Mouse (Mus musculus) lung, embryonic 15.5 days (tissue): ENCODE data around the gene Myo18b. TPM values are rescaled to one million over a fixed set of nuclear protein-coding genes. Genes with fewer than 3 reads are reported as not detected.
A peak's percentile ranks its signal among the peaks of the same experiment; 100 is the strongest.

Experiments used
- ATAC-seq: fragments of 200-750 bp; cut with Nextera tagmentation; 2 replicates; pipeline ENCODE4 v1.8.0; 2017; ENCODE audit warnings: moderate number of reproducible peaks, borderline replicate concordance; ENCODE audit not compliant: low FRiP score, low TSS enrichment; ENCODE audit errors: extremely low read depth
- H3K27ac ChIP-seq: fragments of 300-500 bp; sonication (generic); 2 replicates; pipeline ENCODE4 v1.5.1; 2015; ENCODE audit warnings: moderate library complexity, mild to moderate bottlenecking, inconsistent platforms
- H3K27me3 ChIP-seq: fragments of 300-500 bp; sonication (generic); 2 replicates; pipeline ENCODE4 v1.6.1; 2015; ENCODE audit warnings: inconsistent platforms
- H3K36me3 ChIP-seq: fragments of 300-500 bp; sonication (generic); 2 replicates; pipeline ENCODE4 v1.6.1; 2015; ENCODE audit warnings: inconsistent platforms
- H3K4me1 ChIP-seq: fragments of 300-500 bp; sonication (generic); 2 replicates; pipeline ENCODE4 v1.6.1; 2015; ENCODE audit warnings: inconsistent platforms
- H3K4me2 ChIP-seq: fragments of 300-500 bp; sonication (generic); 2 replicates; pipeline ENCODE4 v1.6.1; 2015; ENCODE audit warnings: inconsistent platforms, mild to moderate bottlenecking, moderate library complexity
- H3K4me3 ChIP-seq: fragments of 300-500 bp; sonication (generic); 2 replicates; pipeline ENCODE4 v1.5.1; 2015; ENCODE audit warnings: mild to moderate bottlenecking, inconsistent platforms
- H3K9ac ChIP-seq: fragments of 300-500 bp; sonication (generic); 2 replicates; pipeline ENCODE4 v1.6.1; 2015; ENCODE audit warnings: inconsistent platforms
- H3K9me3 ChIP-seq: fragments of 300-500 bp; sonication (generic); 2 replicates; pipeline ENCODE4 v1.6.1; 2016; ENCODE audit warnings: inconsistent platforms
- WGBS: fragments of 180-500 bp; shearing (Covaris S2); methylation state at CpG from one replicate; pipeline ENCODE4 v1.1.7; 2015; 5-methylcytosine and 5-hydroxymethylcytosine counted together
- polyA plus RNA-seq: library from polyadenylated mRNA; unstranded; fragments of >200 nt; fragmentation: Nextera tagmentation; extraction: Ambion mirVana; gene quantifications from 2 replicates; pipeline ENCODE4 v1.2.1, GENCODE M21; 2015

Gene Myo18b
- polyA plus RNA-seq, 1 experiment from 2014 or later: 1.3 TPM

DNA sequence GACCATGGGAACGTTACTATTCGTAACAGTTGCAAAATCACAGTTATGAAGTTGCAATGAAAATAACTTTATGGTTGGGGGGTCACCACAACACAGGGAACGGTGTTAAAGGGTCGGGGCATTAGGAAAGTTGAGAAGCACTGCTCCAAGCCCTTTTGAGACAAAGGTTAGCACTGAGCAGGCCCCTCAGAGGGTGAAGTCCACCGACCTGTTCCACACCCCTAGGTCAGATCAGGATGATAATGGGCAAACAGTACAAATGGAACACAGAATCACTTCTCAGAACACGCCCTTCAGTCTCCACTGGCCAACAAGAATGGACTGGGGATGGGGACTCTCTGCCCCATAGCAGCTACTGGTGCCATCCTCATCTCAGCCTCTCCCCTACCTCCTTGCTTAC, 23.2 kb downstream of the Myo18b start:
- H3K9me3 ChIP-seq: no peaks in the 10 kb centered on the region
- no peak for ATAC-seq
- no peaks in the 10 kb centered on the region; the same call in 1 of the 2 replicates for H3K27me3 ChIP-seq
- H3K4me1 ChIP-seq: no peaks in the 10 kb centered on the region
- H3K4me3 ChIP-seq: no peak overlapping the region
- H3K9ac ChIP-seq: no peak overlapping the region
- no peaks in the 10 kb centered on the region for H3K36me3 ChIP-seq
- WGBS: 61% methylated on average over 6 of the region's 6 CpGs
- no peak overlapping the region for H3K27ac ChIP-seq
- H3K4me2 ChIP-seq: no peak overlapping the region

GRCm38 (mm10) chr5:112870729-112871128, 25.4 kb downstream of the Myo18b start:
- H3K4me1 ChIP-seq: no peaks in the 10 kb centered on the region
- no peak overlapping the region for H3K9ac ChIP-seq
- no peaks in the 10 kb centered on the region for H3K9me3 ChIP-seq
- ATAC-seq: no peak
- H3K36me3 ChIP-seq: no peaks in the 10 kb centered on the region
- 23% methylated on average over 9 of the region's 9 CpGs for WGBS
- H3K27ac ChIP-seq: no peak overlapping the region
- H3K27me3 ChIP-seq: no peaks in the 10 kb centered on the region
- no peak overlapping the region for H3K4me2 ChIP-seq
- H3K4me3 ChIP-seq: no peak overlapping the region

DNA sequence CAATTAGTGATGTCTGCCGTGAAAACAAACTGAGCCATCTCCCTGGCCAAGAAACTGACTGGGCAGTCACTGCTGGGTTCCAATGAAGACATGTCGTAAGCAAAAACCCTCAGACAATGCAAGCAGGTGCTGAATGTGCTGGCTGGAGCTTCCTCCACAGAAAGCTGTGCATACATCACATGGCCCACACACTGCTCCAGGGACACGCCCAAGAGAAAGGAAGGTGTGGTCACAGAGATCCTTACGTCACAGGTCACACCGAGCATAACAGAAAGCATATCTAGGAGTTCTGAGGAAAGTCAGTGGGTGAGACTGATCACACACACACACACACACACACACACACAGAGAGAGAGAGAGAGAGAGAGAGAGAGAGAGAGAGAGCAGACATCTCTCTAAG, 27.5 kb downstream of the Myo18b start:
- H3K9me3 ChIP-seq: no peaks in the 10 kb centered on the region
- WGBS: 76% methylated on average over 5 of the region's 5 CpGs
- no peaks in the 10 kb centered on the region for H3K36me3 ChIP-seq
- no peak overlapping the region for H3K27ac ChIP-seq
- H3K27me3 ChIP-seq: no peaks in the 10 kb centered on the region
- no peak overlapping the region for H3K4me3 ChIP-seq
- H3K9ac ChIP-seq: no peak overlapping the region
- ATAC-seq: no peak
- H3K4me1 ChIP-seq: no peaks in the 10 kb centered on the region
- no peak overlapping the region for H3K4me2 ChIP-seq

- 46% methylated on average over 4 of the region's 4 CpGs for WGBS
- ATAC-seq: no peak
- no peak overlapping the region for H3K27ac ChIP-seq
- H3K4me1 ChIP-seq: no peaks in the 10 kb centered on the region; the same call in 1 of the 2 replicates
- H3K36me3 ChIP-seq: no peaks in the 10 kb centered on the region
- H3K9ac ChIP-seq: no peak overlapping the region
- H3K4me3 ChIP-seq: no peak overlapping the region
- no peaks in the 10 kb centered on the region for H3K27me3 ChIP-seq
- no peak overlapping the region for H3K4me2 ChIP-seq
- no peaks in the 10 kb centered on the region for H3K9me3 ChIP-seq
Measured at GRCm38 (mm10) chr5:112864719-112865367, 31.3 kb downstream of the Myo18b start.

- no peak overlapping the region for H3K4me3 ChIP-seq
- H3K9me3 ChIP-seq: no peaks in the 10 kb centered on the region
- 26% methylated on average over 12 of the region's 12 CpGs for WGBS
- no peak overlapping the region for H3K27ac ChIP-seq
- peaks cover 11% of the 10 kb centered on the region for H3K4me1 ChIP-seq
- peak; percentile 58; the same call in 1 of the 2 replicates for ATAC-seq
- no peak overlapping the region for H3K9ac ChIP-seq
- H3K36me3 ChIP-seq: no peaks in the 10 kb centered on the region
- H3K27me3 ChIP-seq: no peaks in the 10 kb centered on the region
- H3K4me2 ChIP-seq: no peak overlapping the region
Measured at GRCm38 (mm10) chr5:112859379-112860035, 36.7 kb downstream of the Myo18b start.

GRCm38 (mm10) chr5:112853179-112853578, 43.0 kb downstream of the Myo18b start:
- Histone ChIP-seq H3K4me2 (no peak overlapping the region), H3K36me3 (no peaks in the 10 kb centered on the region), H3K27me3 (peaks cover 3% of the 10 kb centered on the region; the same call in 1 of the 2 replicates), H3K9ac (no peak overlapping the region), H3K27ac (peak overlapping the region; percentile 53; the same call in 1 of the 2 replicates), H3K4me3 (no peak overlapping the region), H3K4me1 (peaks cover 24% of the 10 kb centered on the region), H3K9me3 (no peaks in the 10 kb centered on the region)
- 28% methylated on average over 8 of the region's 8 CpGs for whole genome bisulfite sequencing
- peak; percentile 78 for ATAC-seq

GRCm38 (mm10) chr5:112851389-112851788, 44.8 kb downstream of the Myo18b start:
- Histone ChIP-seq H3K27ac (0 out of 2 replicates have a peak overlapping the region, but pooled peaks have one; percentile 19), H3K9me3 (no peaks in the 10 kb centered on the region), H3K4me2 (no peak overlapping the region), H3K4me3 (no peak overlapping the region), H3K4me1 (peaks cover 24% of the 10 kb centered on the region), H3K36me3 (no peaks in the 10 kb centered on the region), H3K27me3 (peaks cover 3% of the 10 kb centered on the region; the same call in 1 of the 2 replicates), H3K9ac (no peak overlapping the region)
- no peak for ATAC-seq
- 36% methylated on average over 5 of the region's 5 CpGs for WGBS

- 0 out of 2 replicates have a peak overlapping the region, but pooled peaks have one; percentile 8 for H3K4me2 ChIP-seq
Measured at GRCm38 (mm10) chr5:112848586-112849280, 47.4 kb downstream of the Myo18b start.

DNA sequence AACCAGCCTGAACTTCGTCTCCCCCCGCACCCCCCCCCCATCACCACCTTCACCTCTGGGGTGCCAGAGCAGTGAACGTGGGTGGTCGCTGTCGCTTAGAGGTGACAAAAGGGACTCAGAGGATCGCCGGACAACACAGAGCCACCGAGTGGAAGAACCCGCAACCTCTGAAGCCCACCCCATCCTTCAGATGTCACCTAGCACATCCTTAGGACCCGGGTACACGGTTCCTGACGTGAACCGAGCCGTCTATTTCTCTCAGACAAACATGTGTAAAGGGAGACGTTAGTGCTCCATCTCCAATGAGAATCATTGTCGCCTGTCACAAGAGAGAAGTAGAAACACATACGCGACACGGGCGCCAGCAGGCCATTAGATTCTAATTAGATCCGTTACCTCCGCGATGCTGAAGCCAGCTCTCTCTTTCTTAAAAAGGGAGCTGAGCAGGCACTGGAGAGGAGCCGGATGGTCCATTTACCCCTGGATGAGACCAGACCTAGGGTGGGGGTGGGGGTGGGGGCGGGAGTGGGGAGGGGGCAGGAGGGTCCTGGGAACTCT, 48.1 kb downstream of the Myo18b start:
- H3K27ac ChIP-seq: no peak overlapping the region
- 12% methylated on average over 24 of the region's 25 CpGs for WGBS
- peaks cover 18% of the 10 kb centered on the region for H3K4me1 ChIP-seq
- H3K4me3 ChIP-seq: no peak overlapping the region
- H3K4me2 ChIP-seq: 0 out of 2 replicates have a peak overlapping the region, but pooled peaks have one; percentile 8
- no peaks in the 10 kb centered on the region for H3K9me3 ChIP-seq
- no peak overlapping the region for H3K9ac ChIP-seq
- peaks cover 3% of the 10 kb centered on the region; the same call in 1 of the 2 replicates for H3K27me3 ChIP-seq
- no peak for ATAC-seq
- H3K36me3 ChIP-seq: no peaks in the 10 kb centered on the region

More at GRCm38 (mm10) chr5:112848586-112849280, 47.4 kb downstream of the Myo18b start:
- no peaks in the 10 kb centered on the region for H3K36me3 ChIP-seq
- peaks cover 24% of the 10 kb centered on the region for H3K4me1 ChIP-seq
- ATAC-seq: no peak; the same call in 1 of the 2 replicates
- no peak overlapping the region for H3K4me3 ChIP-seq
- H3K27me3 ChIP-seq: peaks cover 3% of the 10 kb centered on the region; the same call in 1 of the 2 replicates
- no peak overlapping the region for H3K9ac ChIP-seq
- no peaks in the 10 kb centered on the region for H3K9me3 ChIP-seq
- 7% methylated on average over 16 of the region's 16 CpGs for WGBS
- no peak overlapping the region for H3K27ac ChIP-seq

- no peaks in the 10 kb centered on the region for H3K36me3 ChIP-seq
- H3K9me3 ChIP-seq: no peaks in the 10 kb centered on the region
- no peak for ATAC-seq
- H3K4me2 ChIP-seq: no peak overlapping the region
- no peak overlapping the region for H3K9ac ChIP-seq
- no peak overlapping the region for H3K4me3 ChIP-seq
- WGBS: 79% methylated on average over 11 of the region's 11 CpGs
- H3K4me1 ChIP-seq: no peaks in the 10 kb centered on the region; the same call in 1 of the 2 replicates
- H3K27ac ChIP-seq: no peak overlapping the region
- H3K27me3 ChIP-seq: peaks cover 3% of the 10 kb centered on the region; the same call in 1 of the 2 replicates
Measured at GRCm38 (mm10) chr5:112846146-112846545, 50.0 kb downstream of the Myo18b start.

DNA sequence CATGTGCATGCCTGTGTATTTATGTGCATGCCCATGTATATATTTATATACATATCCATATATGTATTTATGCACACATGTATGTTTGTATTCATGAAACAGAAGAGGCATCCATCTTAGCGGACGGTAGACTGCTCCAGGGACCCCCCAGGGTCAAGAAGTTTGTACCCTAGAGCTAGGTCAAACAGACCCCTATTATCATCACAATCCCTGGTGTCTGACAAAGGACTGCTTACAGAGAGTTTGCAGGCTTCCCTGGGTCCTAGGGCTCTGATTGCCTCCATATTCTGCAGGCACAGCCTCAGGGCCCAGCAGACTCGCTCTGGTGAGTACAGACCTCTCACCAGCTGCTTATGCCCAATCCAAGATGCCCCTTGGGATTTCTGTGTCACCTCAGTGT, 51.7 kb downstream of the Myo18b start:
- ATAC-seq: no peak
- no peaks in the 10 kb centered on the region; the same call in 1 of the 2 replicates for H3K4me1 ChIP-seq
- H3K27me3 ChIP-seq: no peaks in the 10 kb centered on the region; the same call in 1 of the 2 replicates
- H3K4me2 ChIP-seq: no peak overlapping the region
- H3K36me3 ChIP-seq: no peaks in the 10 kb centered on the region
- no peak overlapping the region for H3K27ac ChIP-seq
- H3K4me3 ChIP-seq: no peak overlapping the region
- WGBS: 59% methylated on average over 3 of the region's 3 CpGs
- H3K9me3 ChIP-seq: no peaks in the 10 kb centered on the region
- no peak overlapping the region for H3K9ac ChIP-seq
